Mouse (Mus musculus): Measurements from ENCODE around the gene Neb.

DNA sequence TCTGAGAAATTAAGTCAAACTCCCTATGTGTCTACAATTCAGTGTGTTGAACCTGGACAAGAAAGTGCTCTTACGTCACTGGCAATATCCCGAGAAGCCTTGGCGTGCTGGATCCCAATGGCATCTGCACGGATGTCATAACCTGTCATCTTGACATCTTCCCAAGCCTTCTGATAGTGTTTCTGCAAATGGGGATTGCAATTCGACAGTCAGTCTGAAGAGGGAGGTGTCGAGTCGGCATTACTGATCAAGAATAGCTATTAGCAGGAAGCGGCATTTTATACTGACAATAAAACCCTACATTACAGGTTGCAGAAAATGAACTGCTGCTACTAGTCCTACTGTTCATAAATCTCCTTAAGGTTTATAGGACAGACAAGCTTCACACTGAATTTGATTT is 158.2 kb downstream of the Neb start:
- no peak for TF ChIP-seq POLR2A (IDR thresholded peaks at IDR 0.05; ENCODE audit: control insufficient read depth, low read depth, low read length)
- TF ChIP-seq CTCF (IDR thresholded peaks at IDR 0.05; ENCODE audit: control insufficient read depth, insufficient read depth, insufficient replicate concordance, low read depth, low read length) = no peak

Measured in testis, adult 2 months (tissue).